Mouse (Mus musculus): ENCODE data around the gene Eif2b3.

The Eif2b3 gene

GRCm38 (mm10) chr4:117019206-117020134 is at the start of gene Eif2b3:
Gene Eif2b3 (plus strand): TSS chr4:117019402.
- DNase-seq (ENCODE audit: low spot score): peak; percentile 93

DNA sequence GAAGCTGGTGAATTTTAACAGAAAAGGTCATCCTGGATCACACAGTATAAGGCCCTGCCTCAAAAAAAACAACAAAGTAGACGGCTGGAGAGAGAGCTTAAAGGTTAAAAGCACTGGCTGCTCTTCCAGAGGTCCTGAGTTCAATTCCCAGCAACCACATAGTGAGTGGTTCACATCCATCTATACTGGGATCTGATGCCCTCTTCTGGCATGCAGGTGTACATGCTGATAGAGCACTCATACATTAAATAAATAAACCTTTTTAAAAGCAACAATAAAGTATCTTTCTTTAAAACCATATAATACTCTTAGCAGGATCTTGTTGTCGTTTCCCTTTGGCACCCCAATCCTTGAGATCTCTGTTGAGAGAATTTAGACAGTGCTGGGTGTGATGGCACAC is 42.7 kb upstream of the Eif2b3 start:
- no peak for DNase-seq (ENCODE audit: low spot score)

DNA sequence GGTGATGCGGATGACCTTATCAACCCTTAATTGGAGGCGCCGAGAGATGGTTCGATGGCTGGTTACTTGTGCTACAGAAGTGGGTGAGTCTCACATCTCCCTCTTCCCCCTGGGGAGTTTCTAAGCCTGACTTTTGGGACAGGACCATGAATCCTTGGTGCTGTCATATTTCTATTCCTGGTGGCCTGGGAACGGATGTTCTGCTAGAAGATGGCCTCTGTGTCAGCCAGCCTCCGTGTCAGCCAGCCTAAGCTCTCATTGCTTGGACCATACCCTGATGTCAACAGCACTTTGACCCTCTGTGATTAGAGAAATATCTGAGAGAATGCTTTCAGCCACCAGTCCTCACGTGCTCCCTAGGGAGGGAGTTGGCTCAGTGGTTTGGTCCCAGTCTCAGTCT is 33.5 kb upstream of the Eif2b3 start:
- no peak for DNase-seq (ENCODE audit: low spot score)

DNA sequence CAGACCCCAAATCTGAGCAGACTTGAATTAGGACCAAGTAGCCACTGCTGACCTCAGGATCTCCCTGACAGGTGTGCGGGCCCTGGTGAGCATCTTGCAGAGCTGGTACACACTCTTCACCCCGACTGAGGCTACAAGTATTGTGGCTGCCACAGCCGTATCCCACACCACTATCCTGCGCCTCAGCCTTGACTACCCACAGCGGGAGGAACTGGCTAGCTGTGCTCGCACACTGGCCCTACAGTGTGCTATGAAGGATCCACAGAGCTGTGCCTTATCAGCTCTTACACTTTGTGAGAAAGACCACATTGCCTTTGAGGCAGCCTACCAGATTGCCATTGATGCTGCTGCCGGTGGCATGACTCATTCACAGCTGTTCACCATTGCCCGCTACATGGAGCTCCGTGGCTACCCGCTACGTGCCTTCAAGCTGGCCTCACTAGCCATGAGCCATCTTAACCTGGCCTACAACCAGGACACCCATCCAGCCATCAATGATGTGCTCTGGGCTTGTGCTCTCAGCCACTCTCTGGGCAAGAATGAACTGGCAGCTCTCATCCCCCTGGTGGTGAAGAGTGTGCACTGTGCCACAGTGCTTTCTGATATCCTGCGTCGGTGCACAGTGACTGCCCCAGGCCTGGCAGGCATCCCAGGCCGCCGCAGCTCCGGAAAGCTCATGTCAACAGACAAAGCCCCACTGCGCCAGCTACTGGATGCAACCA is 32.6 kb upstream of the Eif2b3 start:
- peak; percentile 61 for DNase-seq (ENCODE audit: low spot score)

GRCm38 (mm10) chr4:116987122-116987456 is 32.1 kb upstream of the Eif2b3 start:
- DNase-seq (ENCODE audit: low spot score): no peak

DNA sequence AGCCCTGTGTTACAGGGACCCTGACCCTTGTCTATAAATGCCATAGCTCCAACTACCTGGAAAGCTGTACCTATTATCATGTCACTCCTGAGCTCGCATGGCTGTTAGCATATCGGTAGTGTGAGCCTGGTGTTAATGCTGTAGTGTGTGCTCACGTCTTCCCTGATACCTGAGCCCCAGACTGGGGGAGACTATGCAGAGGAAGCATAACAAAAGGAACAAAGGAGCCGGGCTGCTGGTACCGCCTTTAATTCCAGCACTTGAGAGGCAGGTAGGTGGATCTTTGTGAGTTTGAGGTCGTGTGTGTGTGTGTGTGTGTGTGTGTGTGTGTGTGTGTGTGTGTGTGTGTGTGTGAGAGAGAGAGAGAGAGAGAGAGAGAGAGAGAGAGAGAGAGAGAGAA is 29.5 kb upstream of the Eif2b3 start:
- DNase-seq (ENCODE audit: low spot score): no peak

GRCm38 (mm10) chr4:116991366-116991765 is 27.8 kb upstream of the Eif2b3 start:
- DNase-seq (ENCODE audit: low spot score): no peak

DNA sequence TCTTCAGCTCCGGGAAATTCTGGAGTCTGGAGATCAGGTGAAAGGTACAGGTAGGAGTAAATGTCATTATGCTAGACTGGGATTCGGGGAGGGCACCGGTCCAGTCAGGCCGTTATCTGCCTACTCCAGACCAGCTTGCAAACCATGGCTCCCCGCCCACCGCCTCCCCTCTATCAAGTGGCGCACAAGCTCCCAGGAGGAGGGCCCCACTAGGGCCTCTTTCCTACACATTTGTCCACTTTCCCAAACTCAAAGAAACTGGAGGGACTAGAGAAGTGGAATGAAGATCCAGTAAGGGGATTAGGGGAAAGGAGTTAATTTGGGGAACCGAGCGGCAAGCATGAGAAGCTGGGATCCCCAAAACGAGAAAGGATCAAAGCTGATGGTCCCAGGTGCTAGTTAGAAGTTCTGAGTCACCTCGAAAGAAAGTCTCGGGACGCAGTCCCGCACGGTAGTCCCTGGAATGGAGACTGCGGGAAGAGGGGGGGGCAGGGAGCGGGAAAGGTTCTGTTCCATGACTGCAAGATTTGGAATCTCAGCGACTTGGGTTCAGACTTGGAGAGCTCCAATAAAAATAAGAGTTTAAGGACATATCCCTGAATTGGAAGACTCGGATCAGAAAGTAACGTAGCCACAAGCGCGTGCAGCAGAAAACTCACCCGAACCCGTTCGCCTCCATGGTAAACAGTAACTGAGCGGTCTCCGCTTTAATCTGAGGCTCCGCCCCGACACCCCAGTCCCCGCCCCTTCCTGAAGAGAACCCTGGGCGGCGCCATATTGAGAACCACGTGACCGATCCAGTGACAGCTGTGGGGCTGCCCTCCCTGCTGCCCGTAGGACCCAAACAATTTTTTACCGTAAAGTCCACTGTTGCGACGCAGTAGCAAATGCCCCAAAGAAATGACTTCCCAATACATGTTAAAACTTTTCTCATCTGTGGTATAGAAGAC is 25.3 kb upstream of the Eif2b3 start, which contains the start of gene Urod:
Gene Urod, minus strand, starts transcription at position 742 of the 950 bp plus-strand sequence.
- DNase-seq (ENCODE audit: low spot score): peak; percentile 96

DNA sequence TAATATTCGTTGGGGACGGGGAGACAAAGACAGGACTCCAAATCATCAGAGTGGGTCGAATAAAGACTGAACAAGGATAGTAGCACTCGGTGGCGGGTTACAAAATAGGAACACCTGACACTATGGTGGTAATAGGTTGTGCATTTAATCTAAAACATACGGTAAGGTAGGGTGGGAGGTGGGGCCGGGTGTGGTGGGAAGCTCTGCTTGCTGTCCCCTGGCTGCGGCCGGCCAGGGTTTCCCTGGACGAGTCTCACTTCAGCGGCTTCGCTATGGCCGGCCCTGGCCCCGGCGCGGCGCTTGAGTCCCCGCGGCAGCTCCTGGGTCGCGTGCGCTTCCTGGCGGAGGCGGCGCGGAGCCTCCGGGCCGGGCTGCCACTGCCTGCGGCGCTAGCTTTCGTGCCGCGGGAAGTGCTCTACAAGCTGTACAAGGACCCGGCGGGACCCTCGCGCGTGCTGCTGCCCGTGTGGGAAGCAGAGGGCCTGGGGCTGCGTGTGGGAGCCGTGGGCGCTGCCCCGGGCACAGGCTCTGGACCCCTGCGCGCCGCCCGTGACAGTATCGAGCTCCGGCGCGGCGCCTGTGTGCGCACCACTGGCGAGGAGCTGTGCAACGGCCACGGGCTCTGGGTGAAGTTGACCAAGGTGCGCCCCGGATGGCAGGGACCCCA is 23.9 kb upstream of the Eif2b3 start, which contains the start of gene Hectd3:
Gene Hectd3, plus strand, starts transcription at position 187 of the 667 bp plus-strand sequence.
- peak; percentile 72 for DNase-seq (ENCODE audit: low spot score)

GRCm38 (mm10) chr4:116995798-116996135 is 23.4 kb upstream of the Eif2b3 start:
- peak; percentile 59 for DNase-seq (ENCODE audit: low spot score)

DNA sequence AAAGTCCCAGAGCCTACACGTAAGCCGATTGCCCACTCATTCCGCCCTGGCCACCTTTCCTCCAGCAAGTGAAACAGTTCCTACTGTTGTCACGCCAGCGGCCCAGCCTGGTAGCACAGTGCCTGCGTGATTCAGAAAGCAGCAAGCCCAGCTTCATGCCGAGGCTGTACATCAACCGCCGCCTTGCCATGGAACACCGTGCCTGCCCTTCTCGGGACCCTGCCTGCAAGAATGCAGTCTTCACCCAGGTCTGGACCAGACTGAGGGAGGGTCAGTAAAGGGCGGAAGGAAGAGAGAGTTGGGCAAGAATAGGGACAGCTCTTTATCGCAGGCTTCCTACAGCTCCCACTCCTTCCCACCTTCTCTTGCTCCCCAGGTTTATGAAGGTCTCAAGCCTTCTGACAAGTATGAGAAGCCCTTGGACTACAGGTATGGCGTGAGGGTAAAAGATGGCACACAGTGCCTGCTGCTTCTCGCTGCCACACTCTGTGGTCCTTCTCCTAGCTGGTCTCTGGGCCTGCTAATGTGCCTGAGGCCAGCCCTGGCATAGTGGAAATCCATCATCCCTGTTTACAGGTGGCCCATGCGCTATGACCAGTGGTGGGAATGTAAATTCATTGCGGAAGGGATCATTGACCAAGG is 19.6 kb upstream of the Eif2b3 start:
- no peak for DNase-seq (ENCODE audit: low spot score)

DNA sequence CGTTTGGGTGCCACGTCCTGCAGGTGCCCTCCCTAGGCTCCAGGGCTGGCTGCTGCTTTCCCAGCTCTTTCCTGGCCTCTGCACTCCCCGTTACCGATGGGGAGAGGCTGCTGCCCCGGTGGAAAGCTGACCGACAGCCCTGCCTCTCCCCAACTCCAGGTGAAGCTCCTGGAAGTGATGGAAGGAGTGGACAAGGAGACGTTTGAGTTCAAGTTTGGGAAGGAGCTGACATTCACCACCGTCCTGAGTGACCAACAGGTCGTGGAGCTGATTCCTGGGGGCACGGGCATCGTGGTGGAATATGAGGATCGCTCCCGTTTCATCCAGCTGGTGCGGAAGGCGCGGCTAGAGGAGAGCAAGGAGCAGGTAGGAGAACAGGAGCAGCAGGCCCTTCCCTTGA is 17.2 kb upstream of the Eif2b3 start:
- no peak for DNase-seq (ENCODE audit: low spot score)

- peak; percentile 64 for DNase-seq (ENCODE audit: low spot score)
These were observed 16.4 kb upstream of the Eif2b3 start for GRCm38 (mm10) chr4:117002543-117003521.

GRCm38 (mm10) chr4:117004649-117005048 is 14.6 kb upstream of the Eif2b3 start:
- no peak for DNase-seq (ENCODE audit: low spot score)

DNA sequence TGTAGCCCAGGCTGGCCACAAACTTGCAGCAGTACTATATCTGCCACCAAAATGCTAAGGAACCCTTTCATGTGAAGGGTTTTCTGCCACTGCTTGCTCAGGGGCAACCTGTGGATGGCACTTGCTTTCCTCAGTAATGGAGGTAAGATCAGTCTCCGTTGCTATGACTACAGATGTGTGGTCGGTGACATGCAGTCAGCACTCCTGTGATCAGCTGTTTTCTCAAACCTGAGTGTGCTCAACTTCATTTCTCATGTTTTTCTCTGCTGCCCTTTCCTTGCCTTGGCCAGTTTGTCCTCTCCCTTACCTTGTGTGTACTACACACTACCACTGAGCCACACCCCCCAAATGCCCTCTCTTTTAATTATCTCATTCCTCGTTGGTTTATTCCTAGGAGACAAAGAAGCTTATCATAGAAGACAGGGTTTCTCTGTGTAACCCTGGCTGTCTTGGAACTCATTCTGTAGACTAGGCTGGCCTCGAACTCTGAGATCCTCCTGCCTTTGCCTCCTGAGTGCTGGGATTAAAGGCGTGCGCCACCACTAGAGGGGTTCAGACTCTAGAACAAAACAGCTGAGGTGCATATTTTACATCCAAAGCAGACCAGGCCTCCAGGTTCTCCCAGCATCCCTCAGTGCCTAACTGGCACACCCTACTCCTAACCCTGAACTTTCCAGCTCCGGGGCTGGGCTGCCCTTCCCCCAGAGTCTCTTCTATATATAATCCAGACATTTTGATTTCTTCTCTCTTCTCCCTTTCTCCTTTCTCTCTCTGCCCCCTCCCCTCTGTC is 13.4 kb upstream of the Eif2b3 start:
- no peak for DNase-seq (ENCODE audit: low spot score)

GRCm38 (mm10) chr4:117007058-117007457 is 12.1 kb upstream of the Eif2b3 start:
- no peak for DNase-seq (ENCODE audit: low spot score)

- no peak for DNase-seq (ENCODE audit: low spot score)
These were observed 9.0 kb upstream of the Eif2b3 start for GRCm38 (mm10) chr4:117010231-117010630.

- no peak for DNase-seq (ENCODE audit: low spot score)
These were observed 5.6 kb upstream of the Eif2b3 start for GRCm38 (mm10) chr4:117013596-117013995.

- DNase-seq (ENCODE audit: low spot score): no peak
These were observed 4.2 kb upstream of the Eif2b3 start for GRCm38 (mm10) chr4:117014901-117015415.

Measured in testis, postnatal 14 days (tissue).